Mouse (Mus musculus) kidney, adult 2 months (tissue): ENCODE measurements at regions not wholly inside any gene's neighbourhood (a gene's known extent, or its start where the extent isn't known, plus 50 kb on each side); places are given as distances from the start of the nearest gene placed in this dataset.

Experiments
- CTCF ChIP-seq: fragments of 200-500 bp; conservative IDR thresholded peaks from 2 replicates; pipeline ENCODE4 v1.5.1; 2011; ENCODE audit warnings: low read depth, mild to moderate bottlenecking, control low read depth, low read length, moderate library complexity, mixed read lengths; ENCODE audit not compliant: insufficient read depth, insufficient read length
- POLR2A ChIP-seq: fragments of 200-500 bp; IDR thresholded peaks from one replicate; pipeline ENCODE4 v1.6.1; 2011; ENCODE audit warnings: low read depth, low read length, control low read depth

DNA sequence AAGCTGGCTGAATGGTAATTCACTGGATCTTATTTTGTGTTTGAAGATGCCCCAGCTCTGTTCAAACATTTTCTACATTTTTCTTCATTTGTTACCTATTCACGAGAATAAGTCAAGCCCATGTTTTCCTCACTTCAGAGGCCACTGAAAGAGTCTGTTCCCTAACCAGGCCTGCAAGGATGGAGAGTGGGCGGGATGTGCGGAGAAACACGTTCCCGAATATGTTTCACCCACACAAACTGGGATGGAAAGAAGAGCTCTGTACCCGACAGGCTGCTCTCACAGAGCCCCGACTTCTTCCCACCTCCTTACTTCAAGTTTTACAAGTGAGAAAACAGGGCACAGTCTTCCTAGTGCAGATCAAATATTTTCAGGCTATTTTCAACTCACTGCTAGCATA, 881.4 kb downstream of the Slc4a3 start:
- no peak for TF ChIP-seq CTCF
- no peak for TF ChIP-seq POLR2A
